Mouse (Mus musculus) liver, postnatal 0 days (tissue): ENCODE measurements around the gene Msrb3.

Source experiments
- CTCF ChIP-seq: sonication (generic); IDR thresholded peaks from 2 replicates; pipeline ENCODE4 v1.5.1; 2016; ENCODE audit warnings: antibody characterized with exemption, low read depth
- EP300 ChIP-seq: IDR thresholded peaks from 2 replicates; pipeline ENCODE4 v1.6.1; 2016; ENCODE audit warnings: antibody characterized with exemption, low read depth, mild to moderate bottlenecking

DNA sequence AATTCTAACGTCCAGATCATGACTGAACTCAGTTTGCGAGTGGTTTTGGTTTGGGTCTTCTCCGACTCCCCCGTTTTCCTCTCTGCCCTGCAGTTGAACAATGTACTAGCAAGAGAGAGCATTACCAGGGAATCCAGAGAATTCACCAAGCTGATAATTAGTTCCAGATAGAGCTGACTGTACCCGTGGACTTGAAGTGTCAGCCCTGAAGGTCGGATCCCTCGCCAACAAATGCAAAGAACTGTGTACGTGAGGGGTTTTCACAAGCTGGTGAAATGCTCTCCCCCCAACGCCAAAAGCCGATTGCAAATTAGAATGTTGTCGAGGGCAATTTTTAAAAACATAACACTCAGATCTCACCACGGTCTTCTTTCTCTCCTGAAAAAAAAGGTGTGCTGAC lies 24.6 kb downstream of the Msrb3 start:
- TF ChIP-seq CTCF (no peak), EP300 (no peak)
